Mouse (Mus musculus) lung, embryonic 15.5 days (tissue): ENCODE measurements at regions not wholly inside any gene's neighbourhood (a gene's known extent, or its start where the extent isn't known, plus 50 kb on each side); places are given as distances from the start of the nearest gene placed in this dataset.

Experiments used
- ATAC-seq: fragments of 200-750 bp; cut with Nextera tagmentation; 2 replicates; pipeline ENCODE4 v1.8.0; 2017; ENCODE audit warnings: moderate number of reproducible peaks, borderline replicate concordance; ENCODE audit not compliant: low FRiP score, low TSS enrichment; ENCODE audit errors: extremely low read depth
- H3K27ac ChIP-seq: fragments of 300-500 bp; sonication (generic); 2 replicates; pipeline ENCODE4 v1.5.1; 2015; ENCODE audit warnings: moderate library complexity, mild to moderate bottlenecking, inconsistent platforms
- H3K27me3 ChIP-seq: fragments of 300-500 bp; sonication (generic); 2 replicates; pipeline ENCODE4 v1.6.1; 2015; ENCODE audit warnings: inconsistent platforms
- H3K36me3 ChIP-seq: fragments of 300-500 bp; sonication (generic); 2 replicates; pipeline ENCODE4 v1.6.1; 2015; ENCODE audit warnings: inconsistent platforms
- H3K4me1 ChIP-seq: fragments of 300-500 bp; sonication (generic); 2 replicates; pipeline ENCODE4 v1.6.1; 2015; ENCODE audit warnings: inconsistent platforms
- H3K4me2 ChIP-seq: fragments of 300-500 bp; sonication (generic); 2 replicates; pipeline ENCODE4 v1.6.1; 2015; ENCODE audit warnings: inconsistent platforms, mild to moderate bottlenecking, moderate library complexity
- H3K4me3 ChIP-seq: fragments of 300-500 bp; sonication (generic); 2 replicates; pipeline ENCODE4 v1.5.1; 2015; ENCODE audit warnings: mild to moderate bottlenecking, inconsistent platforms
- H3K9ac ChIP-seq: fragments of 300-500 bp; sonication (generic); 2 replicates; pipeline ENCODE4 v1.6.1; 2015; ENCODE audit warnings: inconsistent platforms
- H3K9me3 ChIP-seq: fragments of 300-500 bp; sonication (generic); 2 replicates; pipeline ENCODE4 v1.6.1; 2016; ENCODE audit warnings: inconsistent platforms
- WGBS: fragments of 180-500 bp; shearing (Covaris S2); methylation state at CpG from one replicate; pipeline ENCODE4 v1.1.7; 2015; 5-methylcytosine and 5-hydroxymethylcytosine counted together

- Histone ChIP-seq H3K27ac (no peak overlapping the region), H3K9ac (no peak overlapping the region), H3K4me2 (no peak overlapping the region), H3K36me3 (no peaks in the 10 kb centered on the region), H3K9me3 (peaks cover 3% of the 10 kb centered on the region; the same call in 1 of the 2 replicates), H3K4me3 (no peak overlapping the region), H3K4me1 (no peaks in the 10 kb centered on the region), H3K27me3 (no peaks in the 10 kb centered on the region)
- no peak for ATAC-seq
- WGBS, result 69% methylated on average over 3 of the region's 3 CpGs
Measured at GRCm38 (mm10) chr11:27280791-27281190, 687.0 kb upstream of the Vrk2 start.

GRCm38 (mm10) chr11:27264253-27264652 lies 670.5 kb upstream of the Vrk2 start:
- Histone ChIP-seq H3K4me3 (no peak overlapping the region), H3K9me3 (no peaks in the 10 kb centered on the region), H3K36me3 (no peaks in the 10 kb centered on the region), H3K4me1 (no peaks in the 10 kb centered on the region), H3K4me2 (no peak overlapping the region), H3K27me3 (no peaks in the 10 kb centered on the region), H3K9ac (no peak overlapping the region), H3K27ac (no peak overlapping the region)
- WGBS, result 0% methylated on average over 1 of the region's 1 CpGs
- ATAC-seq, result no peak

GRCm38 (mm10) chr11:27258521-27258920 lies 664.7 kb upstream of the Vrk2 start:
- H3K27ac ChIP-seq, result no peak overlapping the region
- H3K9ac ChIP-seq, result no peak overlapping the region
- WGBS, result 72% methylated on average over 1 of the region's 1 CpGs
- no peak for ATAC-seq
- no peak overlapping the region for H3K4me2 ChIP-seq
- H3K4me3 ChIP-seq, result no peak overlapping the region
- no peaks in the 10 kb centered on the region for H3K36me3 ChIP-seq
- H3K4me1 ChIP-seq, result no peaks in the 10 kb centered on the region
- H3K27me3 ChIP-seq, result no peaks in the 10 kb centered on the region
- H3K9me3 ChIP-seq, result no peaks in the 10 kb centered on the region

- H3K27me3 ChIP-seq, result no peaks in the 10 kb centered on the region
- no peak overlapping the region for H3K27ac ChIP-seq
- H3K4me1 ChIP-seq, result no peaks in the 10 kb centered on the region
- no peaks in the 10 kb centered on the region for H3K36me3 ChIP-seq
- no peaks in the 10 kb centered on the region for H3K9me3 ChIP-seq
- H3K4me2 ChIP-seq, result no peak overlapping the region
- H3K4me3 ChIP-seq, result no peak overlapping the region
- ATAC-seq, result no peak
- H3K9ac ChIP-seq, result no peak overlapping the region
- 87% methylated on average over 1 of the region's 1 CpGs for WGBS
Measured at GRCm38 (mm10) chr11:27235884-27236283, 642.1 kb upstream of the Vrk2 start.

GRCm38 (mm10) chr11:27226454-27226853 lies 632.7 kb upstream of the Vrk2 start:
- H3K27me3 ChIP-seq, result no peaks in the 10 kb centered on the region
- H3K9me3 ChIP-seq, result no peaks in the 10 kb centered on the region
- no peak for ATAC-seq
- H3K27ac ChIP-seq, result no peak overlapping the region
- no peak overlapping the region for H3K4me3 ChIP-seq
- no peaks in the 10 kb centered on the region for H3K36me3 ChIP-seq
- no peak overlapping the region for H3K4me2 ChIP-seq
- no peak overlapping the region for H3K9ac ChIP-seq
- H3K4me1 ChIP-seq, result no peaks in the 10 kb centered on the region

- Histone ChIP-seq H3K27ac (no peak overlapping the region), H3K4me3 (no peak overlapping the region), H3K9ac (no peak overlapping the region), H3K36me3 (no peaks in the 10 kb centered on the region), H3K27me3 (no peaks in the 10 kb centered on the region), H3K9me3 (no peaks in the 10 kb centered on the region), H3K4me1 (no peaks in the 10 kb centered on the region), H3K4me2 (no peak overlapping the region)
- WGBS, result 66% methylated on average over 3 of the region's 3 CpGs
- no peak for ATAC-seq
Measured at GRCm38 (mm10) chr11:27222436-27222835, 628.6 kb upstream of the Vrk2 start.

GRCm38 (mm10) chr11:27221956-27222355 lies 628.2 kb upstream of the Vrk2 start:
- WGBS, result 74% methylated on average over 1 of the region's 1 CpGs
- Histone ChIP-seq H3K36me3 (no peaks in the 10 kb centered on the region), H3K27ac (no peak overlapping the region), H3K4me1 (no peaks in the 10 kb centered on the region), H3K4me3 (no peak overlapping the region), H3K4me2 (no peak overlapping the region), H3K9me3 (no peaks in the 10 kb centered on the region), H3K9ac (no peak overlapping the region), H3K27me3 (no peaks in the 10 kb centered on the region)
- ATAC-seq, result no peak

- 33% methylated on average over 6 of the region's 6 CpGs for WGBS
- H3K4me3 ChIP-seq, result no peak overlapping the region
- H3K9me3 ChIP-seq, result no peaks in the 10 kb centered on the region
- ATAC-seq, result no peak
- H3K36me3 ChIP-seq, result no peaks in the 10 kb centered on the region
- H3K27ac ChIP-seq, result no peak overlapping the region
- H3K4me2 ChIP-seq, result no peak overlapping the region
- no peak overlapping the region for H3K9ac ChIP-seq
- H3K4me1 ChIP-seq, result no peaks in the 10 kb centered on the region
- H3K27me3 ChIP-seq, result no peaks in the 10 kb centered on the region
Measured at GRCm38 (mm10) chr11:27219715-27220699, 626.2 kb upstream of the Vrk2 start.

- 54% methylated on average over 3 of the region's 3 CpGs for WGBS
- H3K9ac ChIP-seq, result no peak overlapping the region
- ATAC-seq, result 0 out of 2 replicates have a peak, but pooled peaks have one; percentile 52
- H3K36me3 ChIP-seq, result no peaks in the 10 kb centered on the region
- no peaks in the 10 kb centered on the region for H3K27me3 ChIP-seq
- H3K9me3 ChIP-seq, result no peaks in the 10 kb centered on the region
- H3K4me3 ChIP-seq, result no peak overlapping the region
- no peak overlapping the region for H3K4me2 ChIP-seq
- no peak overlapping the region for H3K27ac ChIP-seq
- H3K4me1 ChIP-seq, result no peaks in the 10 kb centered on the region
Measured at GRCm38 (mm10) chr11:27215752-27216151, 622.0 kb upstream of the Vrk2 start.

GRCm38 (mm10) chr11:27203330-27204214 lies 609.8 kb upstream of the Vrk2 start:
- no peaks in the 10 kb centered on the region for H3K36me3 ChIP-seq
- 73% methylated on average over 17 of the region's 17 CpGs for WGBS
- H3K9ac ChIP-seq, result no peak overlapping the region
- no peak for ATAC-seq
- no peaks in the 10 kb centered on the region for H3K4me1 ChIP-seq
- no peak overlapping the region for H3K4me3 ChIP-seq
- no peak overlapping the region for H3K27ac ChIP-seq
- no peak overlapping the region for H3K4me2 ChIP-seq
- H3K27me3 ChIP-seq, result no peaks in the 10 kb centered on the region
- no peaks in the 10 kb centered on the region for H3K9me3 ChIP-seq

- ATAC-seq, result no peak
- 51% methylated on average over 2 of the region's 2 CpGs for WGBS
- Histone ChIP-seq H3K36me3 (no peaks in the 10 kb centered on the region), H3K4me2 (no peak overlapping the region), H3K9me3 (no peaks in the 10 kb centered on the region), H3K9ac (no peak overlapping the region), H3K27me3 (no peaks in the 10 kb centered on the region), H3K27ac (no peak overlapping the region), H3K4me1 (no peaks in the 10 kb centered on the region), H3K4me3 (no peak overlapping the region)
Measured at GRCm38 (mm10) chr11:27184035-27184434, 590.2 kb upstream of the Vrk2 start.

GRCm38 (mm10) chr11:27183422-27183821 lies 589.6 kb upstream of the Vrk2 start:
- no peak for ATAC-seq
- H3K27me3 ChIP-seq, result no peaks in the 10 kb centered on the region
- H3K36me3 ChIP-seq, result no peaks in the 10 kb centered on the region
- H3K27ac ChIP-seq, result no peak overlapping the region
- H3K4me3 ChIP-seq, result no peak overlapping the region
- no peaks in the 10 kb centered on the region for H3K4me1 ChIP-seq
- H3K9ac ChIP-seq, result no peak overlapping the region
- H3K9me3 ChIP-seq, result no peaks in the 10 kb centered on the region
- no peak overlapping the region for H3K4me2 ChIP-seq
